8 mouse cellular contexts compared by ENCODE assay signal in the genomic region with DNA sequence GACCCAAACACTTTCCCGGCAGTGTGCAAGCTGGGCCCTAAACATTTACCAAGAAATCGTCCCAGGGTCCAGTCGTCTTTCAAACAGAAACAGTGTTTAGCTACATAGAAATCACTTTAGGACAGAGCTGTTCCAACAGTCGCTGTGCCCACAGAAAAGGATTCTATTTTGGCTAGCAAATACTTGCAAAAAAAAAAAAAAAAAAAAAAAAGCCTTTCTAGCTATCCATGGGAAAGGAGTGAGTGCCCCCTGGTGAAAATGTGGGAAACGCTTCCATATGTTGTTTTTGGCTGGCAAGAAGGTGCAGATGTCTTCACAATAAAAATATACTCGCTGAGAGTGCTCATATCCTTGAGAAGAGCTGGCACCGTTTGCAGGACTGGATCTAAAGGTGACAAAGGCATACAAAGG.
DNase-seq lines count a peak whose midpoint lies in the region; ATAC-seq and TF ChIP-seq lines count a peak whose summit lies in the region.

No protein-coding gene starts in this region.

- no peak overlapping the region; the same call in 1 of the 2 replicates for H3K9ac ChIP-seq in forebrain, embryonic 14.5 days (ENCODE audit: low read length)
- no peak overlapping the region for H3K9ac ChIP-seq in stomach, postnatal 0 days (ENCODE audit: low read length)

- peak; percentile 74 for ATAC-seq in cerebellum, adult (ENCODE audit: insufficient number of reproducible peaks, low FRiP score, low TSS enrichment)
- peak; percentile 60 for ATAC-seq in forebrain, embryonic 14.5 days
- ATAC-seq in stomach, postnatal 0 days (ENCODE audit: low FRiP score, low TSS enrichment) = no peak
- ATAC-seq in megakaryocyte, adult 5-6 weeks (ENCODE audit: poor library complexity, severe bottlenecking) = no peak

- no peak for TF ChIP-seq EP300 in stomach, postnatal 0 days (optimal IDR thresholded peaks at IDR 0.05)

- 4% methylated on average over 7 of the region's 7 CpGs for WGBS in forebrain, embryonic 14.5 days
- 21% methylated on average over 7 of the region's 7 CpGs for WGBS in stomach, postnatal 0 days

- peaks cover 9% of the 10 kb centered on the region for H3K9me3 ChIP-seq in forebrain, embryonic 14.5 days (replicated peaks; ENCODE audit: control insufficient read depth, low read length)
- no peaks in the 10 kb centered on the region for H3K9me3 ChIP-seq in stomach, postnatal 0 days (ENCODE audit: control insufficient read depth, low read length)

- peak; percentile 6 for DNase-seq in adrenal gland, postnatal 10 days
- no peak for DNase-seq in adrenal gland, postnatal 25 days
- DNase-seq in forebrain, embryonic 14.5 days (ENCODE audit: low spot score) = peak; percentile 95
- peak; percentile 54 to 64 for DNase-seq in kidney, postnatal 4 days
- DNase-seq in lung, postnatal 14 days = peak; percentile 32
- peak; percentile 22 for DNase-seq in stomach, postnatal 0 days (ENCODE audit: low spot score)

- no peaks in the 10 kb centered on the region for H3K36me3 ChIP-seq in forebrain, embryonic 14.5 days (ENCODE audit: control insufficient read depth, insufficient read depth, low read length)
- H3K36me3 ChIP-seq in stomach, postnatal 0 days (ENCODE audit: control insufficient read depth, insufficient read depth, low read length) = no peaks in the 10 kb centered on the region

- H3K4me2 ChIP-seq in forebrain, embryonic 14.5 days (ENCODE audit: low read length) = peak overlapping the region; percentile 41
- H3K4me2 ChIP-seq in stomach, postnatal 0 days (replicated peaks; ENCODE audit: low read depth) = no peak overlapping the region

- H3K4me3 ChIP-seq in forebrain, embryonic 14.5 days (ENCODE audit: low read depth, low read length) = no peak overlapping the region
- no peak overlapping the region for H3K4me3 ChIP-seq in stomach, postnatal 0 days (ENCODE audit: low read depth, low read length)

- peak overlapping the region; percentile 59 for H3K27ac ChIP-seq in forebrain, embryonic 14.5 days (ENCODE audit: low read depth, low read length)
- H3K27ac ChIP-seq in stomach, postnatal 0 days (replicated peaks) = no peak overlapping the region

- peaks cover 24% of the 10 kb centered on the region for H3K4me1 ChIP-seq in forebrain, embryonic 14.5 days (ENCODE audit: control insufficient read depth, insufficient read depth, low read length)
- H3K4me1 ChIP-seq in stomach, postnatal 0 days (replicated peaks; ENCODE audit: control insufficient read depth, insufficient read depth) = no peaks in the 10 kb centered on the region

- H3K27me3 ChIP-seq in forebrain, embryonic 14.5 days (replicated peaks; ENCODE audit: control insufficient read depth, insufficient read depth, low read length) = no peaks in the 10 kb centered on the region
- H3K27me3 ChIP-seq in stomach, postnatal 0 days (ENCODE audit: control insufficient read depth, insufficient read depth, low read length) = no peaks in the 10 kb centered on the region

- peak; percentile 77 for TF ChIP-seq CTCF in stomach, postnatal 0 days (IDR thresholded peaks at IDR 0.05; ENCODE audit: low read depth)

Comparison
In these comparisons a context has a peak if more than half of its experiments do, and no peak if none do; other contexts are left out.
1. ATAC-seq: peak in cerebellum, adult (single experiment) and forebrain, embryonic 14.5 days (single experiment); none in stomach, postnatal 0 days (single experiment) and megakaryocyte, adult 5-6 weeks (single experiment).